Mouse (Mus musculus): ENCODE results near the gene Fkbpl. TPM values are rescaled to one million over a fixed set of nuclear protein-coding genes. Genes with fewer than 3 reads are reported as not detected.

Fkbpl gene
- total and polyA plus RNA-seq, 3 experiments, result 6.4 to 7.0 TPM; not detected in 1

GRCm38 (mm10) chr17:34658145-34658544 lies 13.6 kb downstream of the Fkbpl start:
- peaks cover 0 to 3% of the 10 kb centered on the region in 2 experiments; a peak in 1 of 4 replicates for H3K36me3 ChIP-seq (ENCODE audit: control insufficient read depth in 1 of 2, insufficient read depth in 2 of 2, low read length in 2 of 2)
- TF ChIP-seq NRF1 (IDR thresholded peaks at IDR 0.05; ENCODE audit: insufficient read depth, low read depth, low read length, poor library complexity, severe bottlenecking), result no peak
- TF ChIP-seq ZKSCAN1 (IDR thresholded peaks at IDR 0.05; ENCODE audit: low read depth, low read length), result no peak
- TF ChIP-seq ETS1 (IDR thresholded peaks at IDR 0.05; ENCODE audit: low read depth, low read length), result no peak
- TF ChIP-seq E2F4 (IDR thresholded peaks at IDR 0.05; ENCODE audit: borderline replicate concordance, low read depth, low read length), result no peak
- TF ChIP-seq GATA1 (IDR thresholded peaks at IDR 0.05; ENCODE audit: low read depth, low read length), result no peak
- TF ChIP-seq UBTF (IDR thresholded peaks at IDR 0.05; ENCODE audit: borderline replicate concordance, insufficient read depth, low read depth, low read length), result no peak
- no peak for TF ChIP-seq BHLHE40 (IDR thresholded peaks at IDR 0.05; ENCODE audit: borderline replicate concordance, low read depth, low read length)
- TF ChIP-seq POLR2AphosphoS5 (IDR thresholded peaks at IDR 0.05; ENCODE audit: borderline replicate concordance, low read depth, low read length), result no peak
- no peak for TF ChIP-seq POLR2A (IDR thresholded peaks at IDR 0.05; ENCODE audit: control insufficient read depth in 1 of 2, insufficient read depth in 1 of 2, low read depth in 1 of 2, low read length in 2 of 2, poor library complexity in 1 of 2)
- TF ChIP-seq MAFK (IDR thresholded peaks at IDR 0.05; ENCODE audit: borderline replicate concordance, low read depth, low read length), result no peak
- H3K27ac ChIP-seq (ENCODE audit: control insufficient read depth, low read depth, low read length), result no peak overlapping the region
- no peak overlapping the region for H3K9ac ChIP-seq (ENCODE audit: control insufficient read depth, low read depth, low read length, poor library complexity, severe bottlenecking)
- no peaks in the 10 kb centered on the region for H3K9me3 ChIP-seq (replicated peaks; ENCODE audit: insufficient read depth, low read length)
- H3K27me3 ChIP-seq (ENCODE audit: control insufficient read depth in 1 of 2, insufficient read depth in 2 of 2, low read length in 2 of 2), result no peaks in the 10 kb centered on the region
- H3K4me1 ChIP-seq (ENCODE audit: control insufficient read depth in 1 of 2, insufficient read depth in 2 of 2, low read length in 2 of 2), result peaks cover 0 to 23% of the 10 kb centered on the region in 2 experiments; a peak in 3 of 4 replicates
- H3K4me3 ChIP-seq (ENCODE audit: control insufficient read depth in 1 of 2, insufficient read depth in 1 of 2, low read depth in 2 of 2, low read length in 2 of 2), result no peak overlapping the region
- no peaks in the 10 kb centered on the region for H3K79me2 ChIP-seq (ENCODE audit: control insufficient read depth, insufficient read depth, low read length, poor library complexity)
- no peak for DNase-seq (ENCODE audit: low read depth, low spot score)

- DNase-seq (ENCODE audit: low read depth, low spot score), result no peak
- Histone ChIP-seq H3K79me2 (ENCODE audit: control insufficient read depth, insufficient read depth, low read length, poor library complexity) (no peaks in the 10 kb centered on the region), H3K27ac (ENCODE audit: control insufficient read depth, low read depth, low read length) (no peak overlapping the region), H3K9ac (ENCODE audit: control insufficient read depth, low read depth, low read length, poor library complexity, severe bottlenecking) (no peak overlapping the region), H3K36me3 (ENCODE audit: control insufficient read depth in 1 of 2, insufficient read depth in 2 of 2, low read length in 2 of 2) (peaks cover 0 to 3% of the 10 kb centered on the region in 2 experiments; a peak in 1 of 4 replicates), H3K9me3 (replicated peaks; ENCODE audit: insufficient read depth, low read length) (no peaks in the 10 kb centered on the region), H3K4me1 (ENCODE audit: control insufficient read depth in 1 of 2, insufficient read depth in 2 of 2, low read length in 2 of 2) (peaks cover 0 to 23% of the 10 kb centered on the region in 2 experiments; a peak in 3 of 4 replicates), H3K4me3 (ENCODE audit: control insufficient read depth in 1 of 2, insufficient read depth in 1 of 2, low read depth in 2 of 2, low read length in 2 of 2) (no peak overlapping the region), H3K27me3 (ENCODE audit: control insufficient read depth in 1 of 2, insufficient read depth in 2 of 2, low read length in 2 of 2) (no peaks in the 10 kb centered on the region)
- TF ChIP-seq GABPA (IDR thresholded peaks at IDR 0.05; ENCODE audit: low read depth, low read length) (no peak), MYB (IDR thresholded peaks at IDR 0.05; ENCODE audit: low read depth, low read length) (no peak), MAZ (IDR thresholded peaks at IDR 0.05; ENCODE audit: low read depth, low read length) (no peak)
Observed at GRCm38 (mm10) chr17:34658591-34658990, 14.0 kb downstream of the Fkbpl start.
